Mouse (Mus musculus) cortical plate, adult 2 months (tissue): Measurements from ENCODE around the gene Asxl1. TPM values are rescaled to one million over a fixed set of nuclear protein-coding genes. Genes with fewer than 3 reads are reported as not detected.

Source experiments
- H3K27ac ChIP-seq: fragments of 200-500 bp; 2 replicates; pipeline ENCODE4 v1.5.1; 2012; ENCODE audit warnings: low read length, control low read depth, inconsistent platforms; ENCODE audit not compliant: insufficient read depth
- H3K4me1 ChIP-seq: fragments of 200-500 bp; 2 replicates; pipeline ENCODE4 v1.6.1; 2011; ENCODE audit warnings: low read length; ENCODE audit not compliant: control insufficient read depth, insufficient read depth
- H3K4me3 ChIP-seq: fragments of 200-500 bp; 2 replicates; pipeline ENCODE4 v1.5.1; 2011; ENCODE audit warnings: mild to moderate bottlenecking, low read length, control low read depth; ENCODE audit not compliant: insufficient read depth
- CTCF ChIP-seq: fragments of 200-500 bp; IDR thresholded peaks from 2 replicates; pipeline ENCODE4 v1.5.1; 2011; ENCODE audit warnings: mild to moderate bottlenecking, control low read depth, low read length; ENCODE audit not compliant: insufficient read depth; ENCODE audit errors: extremely low read depth
- POLR2A ChIP-seq: fragments of 200-500 bp; IDR thresholded peaks from 2 replicates; pipeline ENCODE4 v1.6.1; 2011; ENCODE audit warnings: mild to moderate bottlenecking, low read length, control low read depth; ENCODE audit not compliant: insufficient read depth; ENCODE audit errors: extremely low read depth
- polyA plus RNA-seq: library from polyadenylated mRNA; depleted of rRNA; stranded (reverse); fragments of >200 nt; gene quantifications from 2 replicates; pipeline ENCODE4 v1.2.3, GENCODE M21; 2012

Asxl1 gene
- polyA plus RNA-seq, 1 experiment = 20.1 TPM

DNA sequence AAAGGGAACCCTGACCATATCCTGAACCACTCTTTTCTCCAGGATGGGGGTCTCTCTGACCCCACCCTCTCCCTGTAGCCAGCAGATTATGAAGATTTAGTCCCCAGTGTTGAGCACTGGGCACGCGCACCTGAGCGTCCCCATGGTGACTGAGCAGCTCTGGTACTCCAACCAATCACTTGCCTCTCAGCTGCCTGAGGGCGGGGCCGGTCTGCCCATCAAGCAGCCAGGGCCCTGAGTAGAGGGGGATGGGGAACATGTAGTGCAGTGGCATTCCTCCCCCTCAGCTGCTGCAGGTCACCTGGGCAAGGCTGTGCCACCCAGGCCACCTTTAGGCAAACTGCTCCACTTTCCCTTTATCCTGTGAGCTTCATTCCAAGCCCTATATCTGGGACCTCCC is 76.4 kb downstream of the Asxl1 start:
- Histone ChIP-seq H3K4me3 (no peak overlapping the region), H3K27ac (no peak overlapping the region), H3K4me1 (peaks cover 5% of the 10 kb centered on the region)
- TF ChIP-seq CTCF (no peak), POLR2A (no peak)

DNA sequence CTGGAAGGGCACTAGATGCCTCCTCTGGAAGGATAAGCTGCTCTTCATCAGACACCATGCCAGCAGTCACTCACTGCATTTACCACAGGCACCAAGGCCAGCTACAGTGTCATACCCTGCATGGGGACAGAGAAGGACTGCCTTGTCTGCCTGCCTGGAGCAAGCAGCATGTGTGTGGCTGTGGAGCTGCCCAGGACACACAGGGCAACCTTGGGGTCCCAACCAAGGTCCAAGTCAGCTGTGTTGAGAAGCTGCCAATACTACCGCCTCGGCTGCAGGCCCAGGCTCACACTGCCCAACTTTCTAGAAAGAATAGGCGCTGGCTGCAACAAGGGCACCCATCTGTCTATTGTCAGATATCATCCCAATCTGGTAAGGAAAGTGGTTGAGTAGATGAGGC is 77.5 kb downstream of the Asxl1 start:
- no peak for TF ChIP-seq CTCF
- TF ChIP-seq POLR2A = no peak
- Histone ChIP-seq H3K27ac (no peak overlapping the region), H3K4me3 (no peak overlapping the region), H3K4me1 (peaks cover 5% of the 10 kb centered on the region)

DNA sequence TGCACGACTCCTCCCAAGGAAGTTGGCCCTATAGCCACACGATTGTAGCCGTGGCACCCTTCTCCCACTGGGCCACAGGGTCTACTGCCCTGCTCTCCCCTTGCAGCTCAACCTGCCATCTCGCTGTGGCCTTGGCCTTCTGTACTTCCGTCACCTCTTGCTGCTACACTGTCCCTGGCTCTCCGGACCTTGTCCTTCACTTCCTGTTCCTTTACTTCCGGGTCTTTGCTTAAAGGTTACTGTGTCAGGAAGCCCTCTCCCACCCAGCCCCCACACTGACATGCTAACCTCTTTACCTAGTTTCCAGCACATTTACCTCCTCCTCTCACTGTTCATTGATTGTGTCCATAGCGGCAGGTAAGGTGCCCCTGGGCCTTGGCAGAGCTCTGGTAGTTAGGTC is 78.9 kb downstream of the Asxl1 start:
- TF ChIP-seq CTCF (no peak), POLR2A (no peak)
- Histone ChIP-seq H3K4me3 (no peak overlapping the region), H3K27ac (no peak overlapping the region), H3K4me1 (peaks cover 5% of the 10 kb centered on the region)

DNA sequence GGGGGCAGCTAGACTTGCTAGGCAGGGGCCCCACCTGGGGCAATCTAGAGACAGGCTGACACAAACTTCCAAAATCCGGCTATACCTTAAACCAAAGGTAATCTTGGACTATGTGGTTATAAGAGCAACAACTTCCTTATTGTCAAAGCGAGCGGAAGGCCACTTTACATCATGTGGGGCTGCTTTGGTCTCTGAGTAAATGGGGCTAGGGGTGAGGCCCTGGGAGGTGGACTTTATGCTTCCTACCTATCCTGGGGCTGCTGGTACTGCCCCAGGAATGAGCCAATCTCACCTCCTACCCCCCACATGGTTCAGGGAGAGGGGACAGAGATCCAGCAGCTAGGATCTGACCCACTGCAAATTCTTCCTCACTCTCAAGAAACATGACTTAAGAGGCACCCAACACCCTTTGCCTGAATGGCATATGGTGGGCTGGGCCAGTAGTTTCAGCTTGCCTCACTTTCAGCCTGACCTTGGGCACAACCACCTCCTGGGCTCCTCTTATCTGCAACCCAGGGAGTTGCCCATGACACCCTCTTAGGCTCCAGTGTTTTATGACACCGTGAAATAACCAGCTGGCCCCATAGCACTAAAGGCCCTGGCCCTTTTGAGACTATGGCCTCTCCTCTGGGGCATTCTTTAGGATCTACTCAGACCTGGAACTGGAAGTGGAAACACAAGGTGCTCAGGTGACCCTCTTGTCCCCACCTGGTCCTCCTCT is 79.7 kb downstream of the Asxl1 start:
- peak overlapping the region; percentile 70 for H3K27ac ChIP-seq
- peaks cover 5% of the 10 kb centered on the region for H3K4me1 ChIP-seq
- no peak for TF ChIP-seq POLR2A
- no peak for TF ChIP-seq CTCF
- H3K4me3 ChIP-seq = no peak overlapping the region

DNA sequence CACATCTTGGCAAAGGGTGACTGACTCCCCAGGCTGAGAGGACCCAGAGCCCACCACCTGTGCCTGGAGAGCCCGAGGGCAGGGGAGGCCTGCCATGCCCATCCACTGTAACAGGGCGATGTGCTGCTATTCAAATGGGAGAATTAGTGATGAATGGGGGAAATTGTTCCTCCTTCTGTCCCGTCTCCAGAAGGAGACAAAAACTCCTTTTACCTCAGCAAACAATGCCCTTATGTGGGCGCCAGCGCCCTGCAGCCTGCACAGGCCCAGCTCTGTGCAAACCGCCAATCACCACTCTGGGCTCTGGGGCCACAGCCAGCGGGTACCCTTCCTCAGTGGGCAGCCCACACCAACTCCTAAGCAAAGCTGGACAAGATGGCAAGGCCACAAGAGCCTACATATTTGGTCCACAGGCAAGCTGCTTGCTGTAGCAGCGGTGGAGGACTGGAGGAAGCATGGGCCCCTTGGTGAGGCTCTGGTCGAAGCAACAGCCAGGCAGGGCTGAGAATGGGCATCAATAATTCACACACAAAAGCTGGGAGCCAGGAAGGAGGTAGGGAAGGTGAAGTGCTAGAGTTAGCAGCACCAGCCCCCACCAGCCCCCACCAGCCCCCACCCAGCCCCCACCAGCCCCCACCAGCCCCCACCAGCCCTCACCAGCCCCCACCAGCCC is 80.5 kb downstream of the Asxl1 start:
- H3K27ac ChIP-seq = peak overlapping the region; percentile 70
- H3K4me3 ChIP-seq = no peak overlapping the region
- TF ChIP-seq POLR2A = no peak
- no peak for TF ChIP-seq CTCF
- H3K4me1 ChIP-seq = peaks cover 5% of the 10 kb centered on the region

DNA sequence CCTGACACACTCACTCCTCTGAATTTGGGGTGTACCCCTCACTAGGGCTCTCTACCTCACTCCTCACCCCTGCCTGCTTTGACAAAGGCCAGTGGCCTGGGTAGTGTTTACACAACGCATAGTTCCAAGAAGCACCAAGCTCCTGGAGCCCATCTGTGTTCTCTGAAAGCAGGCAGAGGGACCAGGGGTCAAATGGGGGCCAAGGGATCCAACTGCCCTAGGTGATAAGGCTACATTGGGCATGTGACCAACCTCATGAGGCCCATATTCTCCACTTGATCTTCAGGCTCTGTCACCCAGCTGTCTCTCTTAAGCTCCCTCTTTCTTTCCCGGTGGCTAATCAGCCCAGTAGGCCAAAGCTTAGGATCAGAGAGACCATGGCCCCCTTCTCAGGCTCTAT is 81.3 kb downstream of the Asxl1 start:
- H3K4me1 ChIP-seq = peaks cover 5% of the 10 kb centered on the region
- TF ChIP-seq CTCF (no peak), POLR2A (no peak)
- H3K27ac ChIP-seq = no peak overlapping the region
- no peak overlapping the region for H3K4me3 ChIP-seq

DNA sequence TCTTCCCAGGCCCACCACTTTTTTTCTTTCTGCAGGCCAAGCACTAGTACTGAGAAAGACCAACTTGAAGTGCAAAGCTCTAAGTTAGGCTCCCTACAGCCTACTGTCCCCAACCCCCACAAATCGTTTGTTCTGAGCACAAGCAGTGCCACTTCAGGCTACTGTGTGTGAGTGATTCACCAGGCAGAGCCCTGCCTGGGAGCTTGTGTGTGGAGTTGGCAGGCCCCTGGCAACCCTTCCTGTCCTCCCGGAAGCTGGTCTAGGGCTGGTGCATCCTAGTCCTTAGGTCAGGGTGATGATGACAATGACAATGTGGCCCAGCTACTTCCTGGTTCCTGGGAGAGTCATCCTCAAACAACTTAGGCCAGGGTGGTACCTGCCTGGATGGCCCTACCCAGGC is 82.9 kb downstream of the Asxl1 start:
- peaks cover 3% of the 10 kb centered on the region; the same call in 1 of the 2 replicates for H3K4me1 ChIP-seq
- H3K4me3 ChIP-seq = no peak overlapping the region
- peak overlapping the region; percentile 50; the same call in 1 of the 2 replicates for H3K27ac ChIP-seq
- TF ChIP-seq CTCF (no peak), POLR2A (no peak)

DNA sequence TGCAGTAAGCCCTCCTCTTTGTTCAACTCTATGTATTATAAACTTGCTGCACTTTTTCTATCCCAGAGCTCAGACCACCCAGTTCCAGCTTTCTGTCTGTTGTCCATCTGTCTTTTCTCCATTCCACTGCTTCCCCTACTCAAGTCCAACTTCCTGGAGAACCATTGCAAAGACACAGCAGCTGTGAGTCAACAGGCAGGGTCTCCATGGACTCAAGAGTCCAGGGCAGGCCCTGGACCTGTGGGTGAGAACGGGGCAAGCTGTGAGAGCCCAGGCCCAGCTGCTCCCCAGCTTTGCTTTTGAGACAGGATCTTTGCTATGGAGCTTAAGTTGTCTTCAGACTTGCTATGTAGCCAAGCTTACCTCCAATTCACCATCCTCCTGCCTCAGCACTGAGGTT is 84.9 kb downstream of the Asxl1 start:
- H3K4me3 ChIP-seq = no peak overlapping the region
- H3K27ac ChIP-seq = no peak overlapping the region
- TF ChIP-seq CTCF (no peak), POLR2A (no peak)
- peaks cover 3% of the 10 kb centered on the region; the same call in 1 of the 2 replicates for H3K4me1 ChIP-seq

DNA sequence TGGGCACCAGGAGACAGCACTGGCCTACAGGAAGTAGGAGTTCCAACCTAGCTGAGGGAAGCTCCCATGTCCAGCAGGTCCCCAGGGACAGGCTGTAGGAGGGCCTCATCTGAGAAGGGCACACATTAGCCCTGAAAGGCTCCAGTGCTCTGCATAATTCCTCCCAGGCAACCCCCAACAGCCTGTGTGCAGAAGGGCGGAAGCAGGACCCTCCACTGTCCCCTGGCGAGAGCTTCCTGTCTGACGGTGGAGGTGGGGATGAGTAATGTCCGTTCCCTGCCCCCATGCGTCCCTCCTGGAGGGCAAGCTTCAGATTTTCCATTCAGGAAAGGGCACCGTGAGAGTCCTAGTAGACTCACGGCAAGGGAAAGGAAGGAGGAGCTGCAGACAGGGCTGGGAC is 86.9 kb downstream of the Asxl1 start:
- no peak overlapping the region for H3K27ac ChIP-seq
- H3K4me1 ChIP-seq = 0 out of 2 replicates have a peak, but pooled peaks cover 2% of the 10 kb centered on the region
- TF ChIP-seq POLR2A = no peak
- no peak for TF ChIP-seq CTCF
- H3K4me3 ChIP-seq = no peak overlapping the region

DNA sequence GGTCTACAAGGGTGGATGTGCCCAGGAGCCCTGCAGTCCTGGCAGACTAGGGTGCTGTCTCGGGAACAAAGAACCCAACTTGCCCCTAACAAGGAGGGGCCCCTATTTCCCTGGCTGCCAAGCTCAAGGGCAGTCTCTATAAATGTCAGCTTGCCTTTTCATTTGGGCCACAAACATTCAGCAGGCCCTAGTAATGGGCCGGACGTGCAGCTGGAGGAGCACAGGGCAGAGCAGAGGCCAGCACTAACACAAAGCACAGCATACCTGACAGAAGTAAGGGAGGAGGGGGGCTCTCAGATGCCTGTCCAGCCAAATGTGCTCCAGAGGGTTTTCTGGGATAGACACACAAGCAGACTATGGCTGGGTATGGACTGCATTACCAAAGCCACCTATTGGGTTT is 88.2 kb downstream of the Asxl1 start:
- TF ChIP-seq CTCF (no peak), POLR2A (no peak)
- 0 out of 2 replicates have a peak, but pooled peaks cover 2% of the 10 kb centered on the region for H3K4me1 ChIP-seq
- H3K27ac ChIP-seq = no peak overlapping the region
- no peak overlapping the region for H3K4me3 ChIP-seq
